Mouse (Mus musculus) liver, embryonic 14.5 days (tissue): ENCODE measurements around the gene 1810062G17Rik.

Experiments
- CTCF ChIP-seq: IDR thresholded peaks from 2 replicates; pipeline ENCODE4 v1.5.1; 2016; ENCODE audit warnings: antibody characterized with exemption, low read depth, control low read depth
- EP300 ChIP-seq: IDR thresholded peaks from 2 replicates; pipeline ENCODE4 v1.6.1; 2016; ENCODE audit warnings: antibody characterized with exemption, low read depth

GRCm38 (mm10) chr3:36496746-36497145 lies 21.0 kb downstream of the 1810062G17Rik start:
- TF ChIP-seq CTCF (peak; percentile 72), EP300 (no peak)
